Mouse (Mus musculus) cerebellum, adult 2 months (tissue): Measurements from ENCODE around the gene Lmf1.

Experiments
- CTCF ChIP-seq: fragments of 200-500 bp; IDR thresholded peaks from 2 replicates; pipeline ENCODE4 v1.5.1; 2011; ENCODE audit warnings: low read depth, mild to moderate bottlenecking, control low read depth, low read length, moderate library complexity, borderline replicate concordance; ENCODE audit not compliant: insufficient read depth
- POLR2A ChIP-seq: fragments of 200-500 bp; IDR thresholded peaks from 2 replicates; pipeline ENCODE4 v1.6.1; 2011; ENCODE audit warnings: low read length, control low read depth, borderline replicate concordance; ENCODE audit not compliant: insufficient read depth

- TF ChIP-seq CTCF: no peak
- TF ChIP-seq POLR2A: no peak
Observed at GRCm38 (mm10) chr17:25624446-25625119, 45.7 kb downstream of the Lmf1 start.
